Mouse (Mus musculus): ENCODE data around the gene Wscd2. TPM values are rescaled to one million over a fixed set of nuclear protein-coding genes. Genes with fewer than 3 reads are reported as not detected.

Wscd2 gene
- polyA plus RNA-seq, 2 experiments, result 0.02 TPM; not detected in 1

DNA sequence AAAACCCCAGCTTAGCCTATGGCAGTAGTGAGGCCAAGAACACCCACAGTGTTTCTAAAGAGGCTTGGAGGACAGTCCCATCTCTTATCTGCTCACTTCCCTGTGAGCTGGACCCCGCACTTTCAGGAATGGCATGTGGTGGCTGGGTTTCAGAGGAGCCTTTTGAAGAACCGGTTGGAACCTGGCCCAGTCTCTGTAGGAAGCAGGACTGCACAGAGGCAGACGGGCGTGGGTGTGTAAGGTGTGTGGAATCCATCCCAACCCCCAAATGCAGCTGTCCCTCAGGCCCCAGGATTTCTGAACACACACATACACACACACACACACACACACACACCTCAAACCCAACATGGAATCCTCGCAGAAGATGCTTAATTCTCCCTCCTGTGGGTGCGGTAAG lies 23.9 kb downstream of the Wscd2 start:
- H3K4me2 ChIP-seq (ENCODE audit: low read depth), result no peak overlapping the region
- 62% methylated on average over 6 of the region's 6 CpGs for WGBS (ENCODE audit: insufficient replicate concordance)
- no peak for TF ChIP-seq EP300 (IDR thresholded peaks at IDR 0.05; ENCODE audit: low read depth)
- H3K27ac ChIP-seq, result no peak overlapping the region
- H3K4me1 ChIP-seq (replicated peaks; ENCODE audit: control insufficient read depth in 2 of 2, insufficient read depth in 2 of 2, low read length in 1 of 2), result no peaks in the 10 kb centered on the region
- H3K9me3 ChIP-seq (ENCODE audit: control insufficient read depth, low read length), result no peaks in the 10 kb centered on the region
- DNase-seq (ENCODE audit: low read depth in 3 of 3, low spot score in 3 of 3), result no peak
- ATAC-seq (ENCODE audit: insufficient read depth), result no peak
- no peak overlapping the region for H3K4me3 ChIP-seq (ENCODE audit: insufficient read depth in 1 of 2, low read depth in 2 of 2, low read length in 2 of 2)
- H3K27me3 ChIP-seq (ENCODE audit: control insufficient read depth, insufficient read depth, low read length), result no peaks in the 10 kb centered on the region
- H3K9ac ChIP-seq (replicated peaks), result no peak overlapping the region
- H3K36me3 ChIP-seq (replicated peaks; ENCODE audit: control insufficient read depth, insufficient read depth, low read depth), result no peaks in the 10 kb centered on the region

DNA sequence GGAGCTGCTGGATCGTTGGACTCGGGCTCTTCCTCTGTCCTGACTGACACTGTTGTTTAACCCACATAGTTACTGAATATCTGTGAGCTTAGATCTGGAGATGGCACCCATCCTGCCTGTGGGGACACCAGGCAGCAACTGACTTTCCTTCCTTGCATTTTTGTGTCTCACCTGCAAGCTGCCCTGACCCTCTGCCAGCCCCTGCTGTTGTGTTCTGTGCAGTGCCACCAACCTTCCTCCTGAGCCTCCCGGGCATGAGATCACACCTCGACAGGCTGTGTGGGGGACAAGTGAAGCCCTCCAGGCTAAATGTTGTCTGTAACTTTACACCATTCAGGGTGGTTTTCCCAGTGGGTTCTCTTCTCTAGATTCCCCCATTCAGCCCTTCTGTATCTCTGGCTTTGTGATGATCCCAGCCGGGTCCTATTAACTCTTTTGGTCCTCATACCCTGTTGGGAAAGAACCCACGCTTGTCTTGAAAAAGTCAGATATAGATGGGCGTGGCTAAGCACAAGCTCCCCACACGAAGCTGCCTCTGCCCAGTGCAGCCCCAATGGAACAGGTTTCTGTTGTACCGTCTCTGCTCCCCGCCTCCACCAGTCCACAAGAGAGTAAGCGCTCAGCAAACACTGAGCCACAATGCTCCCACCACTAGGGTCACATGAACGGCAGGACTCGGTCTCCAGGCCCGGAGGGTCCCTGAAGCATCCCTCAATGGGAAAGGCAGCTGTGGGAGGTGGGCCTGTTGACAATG lies 26.2 kb downstream of the Wscd2 start:
- Histone ChIP-seq H3K27me3 (ENCODE audit: control insufficient read depth, insufficient read depth, low read length) (no peaks in the 10 kb centered on the region), H3K9ac (replicated peaks) (no peak overlapping the region), H3K27ac (no peak overlapping the region), H3K4me3 (ENCODE audit: insufficient read depth in 1 of 2, low read depth in 2 of 2, low read length in 2 of 2) (no peak overlapping the region), H3K4me2 (ENCODE audit: low read depth) (no peak overlapping the region), H3K9me3 (ENCODE audit: control insufficient read depth, low read length) (no peaks in the 10 kb centered on the region), H3K36me3 (replicated peaks; ENCODE audit: control insufficient read depth, insufficient read depth, low read depth) (no peaks in the 10 kb centered on the region), H3K4me1 (replicated peaks; ENCODE audit: control insufficient read depth in 2 of 2, insufficient read depth in 2 of 2, low read length in 1 of 2) (no peaks in the 10 kb centered on the region)
- 34% methylated on average over 14 of the region's 14 CpGs for WGBS (ENCODE audit: insufficient replicate concordance)
- DNase-seq (ENCODE audit: low read depth in 3 of 3, low spot score in 3 of 3) (no peak), ATAC-seq (ENCODE audit: insufficient read depth) (no peak)
- TF ChIP-seq CTCF (IDR thresholded peaks at IDR 0.05; ENCODE audit: low read depth), result no peak
- no peak for TF ChIP-seq EP300 (IDR thresholded peaks at IDR 0.05; ENCODE audit: low read depth)

DNA sequence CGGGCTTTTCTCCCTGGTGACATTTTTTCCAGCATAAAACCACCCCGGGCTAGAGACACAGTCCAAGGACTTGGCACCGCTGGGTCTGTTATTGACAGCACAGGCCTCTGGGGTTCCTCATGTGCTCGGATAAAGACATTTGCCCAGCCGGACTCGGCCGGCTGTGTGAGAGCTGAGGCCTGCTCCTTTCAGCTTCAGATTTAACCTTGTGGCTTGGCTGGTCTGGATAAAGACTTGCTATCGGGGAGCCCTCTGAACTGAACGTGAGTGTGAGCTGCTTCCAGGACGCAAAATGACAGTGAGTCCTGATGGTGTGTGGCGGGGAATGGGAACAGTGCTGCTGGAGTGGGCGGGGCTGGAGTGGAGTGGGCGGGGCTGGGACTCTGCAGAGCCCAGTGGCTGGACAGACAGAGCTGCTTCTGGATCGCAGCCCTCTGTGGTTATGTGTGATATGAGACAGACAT lies 26.8 kb downstream of the Wscd2 start:
- Histone ChIP-seq H3K4me2 (ENCODE audit: low read depth) (no peak overlapping the region), H3K9ac (replicated peaks) (no peak overlapping the region), H3K4me3 (ENCODE audit: insufficient read depth in 1 of 2, low read depth in 2 of 2, low read length in 2 of 2) (no peak overlapping the region), H3K4me1 (replicated peaks; ENCODE audit: control insufficient read depth in 2 of 2, insufficient read depth in 2 of 2, low read length in 1 of 2) (no peaks in the 10 kb centered on the region), H3K9me3 (ENCODE audit: control insufficient read depth, low read length) (no peaks in the 10 kb centered on the region), H3K27ac (no peak overlapping the region), H3K36me3 (replicated peaks; ENCODE audit: control insufficient read depth, insufficient read depth, low read depth) (no peaks in the 10 kb centered on the region), H3K27me3 (ENCODE audit: control insufficient read depth, insufficient read depth, low read length) (no peaks in the 10 kb centered on the region)
- no peak for TF ChIP-seq EP300 (IDR thresholded peaks at IDR 0.05; ENCODE audit: low read depth)
- no peak for TF ChIP-seq CTCF (IDR thresholded peaks at IDR 0.05; ENCODE audit: low read depth)
- no peak for ATAC-seq (ENCODE audit: insufficient read depth)
- DNase-seq (ENCODE audit: low read depth in 3 of 3, low spot score in 3 of 3), result no peak
- WGBS (ENCODE audit: insufficient replicate concordance), result 30% methylated on average over 14 of the region's 14 CpGs

DNA sequence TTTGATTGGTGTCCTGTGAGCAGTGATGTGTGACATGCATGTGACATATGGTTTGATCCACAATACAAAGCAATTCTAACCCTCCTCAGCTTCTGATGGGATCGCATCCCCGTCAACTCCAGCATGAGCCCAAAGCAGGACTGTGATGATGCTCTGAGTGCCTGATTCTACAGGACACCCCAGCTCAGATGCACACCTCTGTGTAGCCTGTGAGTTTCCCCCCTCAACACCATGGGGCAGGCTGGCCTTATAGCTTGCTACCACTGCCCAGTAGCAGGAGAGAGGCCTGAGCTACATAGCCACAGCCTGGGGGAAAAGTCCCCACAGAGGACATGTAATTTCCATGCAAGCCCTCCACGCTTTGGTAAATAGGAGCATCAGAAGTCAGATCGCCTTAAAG lies 27.3 kb downstream of the Wscd2 start:
- Histone ChIP-seq H3K4me2 (ENCODE audit: low read depth) (no peak overlapping the region), H3K36me3 (replicated peaks; ENCODE audit: control insufficient read depth, insufficient read depth, low read depth) (no peaks in the 10 kb centered on the region), H3K4me1 (replicated peaks; ENCODE audit: control insufficient read depth in 2 of 2, insufficient read depth in 2 of 2, low read length in 1 of 2) (no peaks in the 10 kb centered on the region), H3K4me3 (ENCODE audit: insufficient read depth in 1 of 2, low read depth in 2 of 2, low read length in 2 of 2) (no peak overlapping the region), H3K9me3 (ENCODE audit: control insufficient read depth, low read length) (no peaks in the 10 kb centered on the region), H3K27me3 (ENCODE audit: control insufficient read depth, insufficient read depth, low read length) (no peaks in the 10 kb centered on the region), H3K9ac (replicated peaks) (no peak overlapping the region), H3K27ac (no peak overlapping the region)
- TF ChIP-seq EP300 (IDR thresholded peaks at IDR 0.05; ENCODE audit: low read depth) (no peak), CTCF (IDR thresholded peaks at IDR 0.05; ENCODE audit: low read depth) (no peak)
- no peak for ATAC-seq (ENCODE audit: insufficient read depth)
- no peak for DNase-seq (ENCODE audit: low read depth in 3 of 3, low spot score in 3 of 3)
- 58% methylated on average over 4 of the region's 4 CpGs for WGBS (ENCODE audit: insufficient replicate concordance)

DNA sequence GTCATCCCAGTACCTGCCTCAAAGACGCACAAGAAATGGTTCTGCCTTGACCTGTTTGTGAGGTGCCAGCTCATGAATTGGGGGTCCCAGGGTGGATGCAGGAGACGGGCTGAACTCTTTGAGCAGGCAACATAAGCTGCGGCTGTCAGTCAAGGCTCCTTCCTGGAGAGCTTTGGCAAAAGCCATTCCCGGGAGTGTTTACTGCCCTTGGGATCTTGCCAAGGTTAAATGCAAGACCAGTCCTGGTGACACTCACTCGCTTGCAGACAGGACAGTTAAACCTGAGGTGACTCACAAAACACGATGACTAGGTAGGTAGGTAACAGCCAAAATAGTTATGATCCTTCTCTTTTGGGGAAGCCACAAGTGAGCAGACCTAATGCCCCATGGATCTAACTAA lies 30.9 kb downstream of the Wscd2 start:
- Histone ChIP-seq H3K4me3 (ENCODE audit: insufficient read depth in 1 of 2, low read depth in 2 of 2, low read length in 2 of 2) (no peak overlapping the region), H3K9me3 (ENCODE audit: control insufficient read depth, low read length) (no peaks in the 10 kb centered on the region), H3K4me2 (ENCODE audit: low read depth) (no peak overlapping the region), H3K36me3 (replicated peaks; ENCODE audit: control insufficient read depth, insufficient read depth, low read depth) (no peaks in the 10 kb centered on the region), H3K27ac (no peak overlapping the region), H3K4me1 (replicated peaks; ENCODE audit: control insufficient read depth in 2 of 2, insufficient read depth in 2 of 2, low read length in 1 of 2) (no peaks in the 10 kb centered on the region), H3K9ac (replicated peaks) (no peak overlapping the region), H3K27me3 (ENCODE audit: control insufficient read depth, insufficient read depth, low read length) (no peaks in the 10 kb centered on the region)
- no peak for ATAC-seq (ENCODE audit: insufficient read depth)
- DNase-seq (ENCODE audit: low read depth in 3 of 3, low spot score in 3 of 3), result no peak
- TF ChIP-seq EP300 (IDR thresholded peaks at IDR 0.05; ENCODE audit: low read depth), result no peak
- no peak for TF ChIP-seq CTCF (IDR thresholded peaks at IDR 0.05; ENCODE audit: low read depth)
- 49% methylated on average over 6 of the region's 6 CpGs for WGBS (ENCODE audit: insufficient replicate concordance)
